Mouse (Mus musculus) megakaryocyte progenitor cell, adult 5-6 weeks (primary cell): Measurements from ENCODE around the gene Hk1. TPM values are rescaled to one million over a fixed set of nuclear protein-coding genes. Genes with fewer than 3 reads are reported as not detected.

Source experiments
- ATAC-seq: replicated peaks from 2 replicates; pipeline ENCODE4 v1.8.0; 2016; ENCODE audit warnings: mild to moderate bottlenecking, moderate TSS enrichment, inconsistent platforms; ENCODE audit not compliant: poor library complexity
- total RNA-seq, 2 experiments: library from RNA; stranded (forward) in 1 of 2; stranded (reverse) in 1 of 2; fragments of 157-497, 149-512 nt in 1 of 2; fragments of 200-1000 nt in 1 of 2; gene quantifications; 2 replicates each; pipeline versions ENCODE4 v1.2.3 to v1.2.4; 2015 to 2017

The Hk1 gene
- total RNA-seq, 2 experiments from 2014 or later, result 37.2 to 86.2 TPM

GRCm38 (mm10) chr10:62225839-62226238 is 153.9 kb downstream of the Hk1 start:
- no peak for ATAC-seq

GRCm38 (mm10) chr10:62224231-62224630 is 155.5 kb downstream of the Hk1 start:
- no peak for ATAC-seq

- no peak for ATAC-seq
These were observed 156.9 kb downstream of the Hk1 start for GRCm38 (mm10) chr10:62222777-62223176.

- ATAC-seq, result no peak
These were observed 158.1 kb downstream of the Hk1 start for GRCm38 (mm10) chr10:62221647-62222046.

- ATAC-seq, result no peak
These were observed 158.8 kb downstream of the Hk1 start for GRCm38 (mm10) chr10:62220732-62221514.

Other genes starting within 250 kb of the Hk1 start
- gene Neurog3, start 246.8 kb downstream of the Hk1 start, total RNA-seq (2015), result not detected in 2 replicates
- gene Neurog3, start 246.8 kb downstream of the Hk1 start, total RNA-seq (2017), result not detected in 2 replicates
- not detected in 2 replicates for gene Fam241b, start 236.0 kb downstream of the Hk1 start, total RNA-seq (2015)
- gene Fam241b, start 236.0 kb downstream of the Hk1 start, total RNA-seq (2017), result not detected in 2 replicates
- 0.15 and 0.49 TPM in 2 replicates for gene Tspan15, start 148.7 kb downstream of the Hk1 start, total RNA-seq (2015)
- 0.21 TPM in 1 of 2 replicates, not detected in the other for gene Tspan15, start 148.7 kb downstream of the Hk1 start, total RNA-seq (2017)
- not detected in 2 replicates for gene Tacr2, start 127.5 kb downstream of the Hk1 start, total RNA-seq (2015)
- not detected in 2 replicates for gene Tacr2, start 127.5 kb downstream of the Hk1 start, total RNA-seq (2017)
- gene Hkdc1, start 42.6 kb upstream of the Hk1 start, total RNA-seq (2015), result not detected in 2 replicates
- gene Hkdc1, start 42.6 kb upstream of the Hk1 start, total RNA-seq (2017), result not detected in 2 replicates
- gene 4930507D05Rik, start 69.6 kb upstream of the Hk1 start, total RNA-seq (2015), result 1.6 and 2.0 TPM in 2 replicates
- gene 4930507D05Rik, start 69.6 kb upstream of the Hk1 start, total RNA-seq (2017), result 1.1 and 2.0 TPM in 2 replicates
- gene Supv3l1, start 69.8 kb upstream of the Hk1 start, total RNA-seq (2015), result 38.1 and 47.5 TPM in 2 replicates
- 41.8 and 46.6 TPM in 2 replicates for gene Supv3l1, start 69.8 kb upstream of the Hk1 start, total RNA-seq (2017)
- gene Vps26a, start 106.9 kb upstream of the Hk1 start, total RNA-seq (2015), result 64.3 and 75.4 TPM in 2 replicates
- gene Vps26a, start 106.9 kb upstream of the Hk1 start, total RNA-seq (2017), result 78.1 and 84.2 TPM in 2 replicates
- 4,537 and 5,213 TPM in 2 replicates for gene Srgn, start 147.5 kb upstream of the Hk1 start, total RNA-seq (2015)
- 2,549 and 3,020 TPM in 2 replicates for gene Srgn, start 147.5 kb upstream of the Hk1 start, total RNA-seq (2017)
- gene Kif1bp, start 198.5 kb upstream of the Hk1 start, total RNA-seq (2015), result 18.7 and 26.5 TPM in 2 replicates
- 14.8 and 19.4 TPM in 2 replicates for gene Kif1bp, start 198.5 kb upstream of the Hk1 start, total RNA-seq (2017)
- gene Ddx21, start 222.4 kb upstream of the Hk1 start, total RNA-seq (2015), result 115 and 119 TPM in 2 replicates
- gene Ddx21, start 222.4 kb upstream of the Hk1 start, total RNA-seq (2017), result 148 and 187 TPM in 2 replicates